Mouse (Mus musculus): ENCODE data around the gene Pbx1. TPM values are rescaled to one million over a fixed set of nuclear protein-coding genes. Genes with fewer than 3 reads are reported as not detected.

Gene Pbx1
- total and polyA plus RNA-seq, 2 experiments = 6.1 to 7.7 TPM

- WGBS = 83% methylated on average over 7 of the region's 7 CpGs
Observed at GRCm38 (mm10) chr1:168241316-168241715, 190.8 kb downstream of the Pbx1 start.

DNA sequence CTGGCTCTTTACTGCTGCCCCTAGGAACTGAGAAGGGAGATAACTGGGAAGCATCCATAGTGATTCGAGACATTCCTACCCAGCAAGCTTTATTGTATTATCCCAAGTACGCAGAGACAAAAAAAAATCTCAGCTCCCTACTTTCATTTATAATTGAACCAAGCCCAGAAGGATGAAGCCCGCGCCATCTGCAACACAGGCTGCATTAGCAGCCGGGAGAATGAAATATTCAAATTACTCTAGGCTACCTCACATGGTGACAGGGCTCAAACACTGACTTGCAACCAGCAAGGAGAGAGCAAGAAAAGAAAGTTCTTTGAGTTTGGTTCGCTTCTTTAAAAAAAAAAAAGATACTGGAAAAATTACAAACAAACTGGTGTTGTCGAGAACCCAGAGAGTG, 191.2 kb downstream of the Pbx1 start:
- WGBS = 85% methylated on average over 7 of the region's 7 CpGs
- Histone ChIP-seq H3K27ac (replicated peaks; ENCODE audit: insufficient read depth, low read depth, low read length) (no peak overlapping the region), H3K36me3 (ENCODE audit: control insufficient read depth, insufficient read depth, low read length) (no peaks in the 10 kb centered on the region), H3K27me3 (ENCODE audit: control insufficient read depth, insufficient read depth, low read length) (no peaks in the 10 kb centered on the region), H3K79me2 (ENCODE audit: control insufficient read depth, insufficient read depth, low read length) (no peaks in the 10 kb centered on the region), H3K9ac (ENCODE audit: low read depth, low read length) (no peak overlapping the region), H3K4me3 (ENCODE audit: insufficient read depth, low read depth, low read length) (no peak overlapping the region), H3K4me1 (ENCODE audit: control insufficient read depth, insufficient read depth, low read length) (0 out of 2 replicates have a peak, but pooled peaks cover 2% of the 10 kb centered on the region)
- TF ChIP-seq POLR2A (IDR thresholded peaks at IDR 0.05; ENCODE audit: extremely low read depth, insufficient read depth, low read length) = no peak
- no peak for TF ChIP-seq CTCF (IDR thresholded peaks at IDR 0.05; ENCODE audit: low read depth, low read length)
- no peak for DNase-seq (ENCODE audit: extremely low read depth, low read depth, low spot score)

More at GRCm38 (mm10) chr1:168241316-168241715, 190.8 kb downstream of the Pbx1 start:
- no peaks in the 10 kb centered on the region for H3K79me2 ChIP-seq (ENCODE audit: control insufficient read depth, insufficient read depth, low read length)
- H3K27ac ChIP-seq (replicated peaks; ENCODE audit: insufficient read depth, low read depth, low read length) = no peak overlapping the region
- DNase-seq (ENCODE audit: extremely low read depth, low read depth, low spot score) = no peak
- no peak for TF ChIP-seq CTCF (IDR thresholded peaks at IDR 0.05; ENCODE audit: low read depth, low read length)
- no peak for TF ChIP-seq POLR2A (IDR thresholded peaks at IDR 0.05; ENCODE audit: extremely low read depth, insufficient read depth, low read length)
- H3K27me3 ChIP-seq (ENCODE audit: control insufficient read depth, insufficient read depth, low read length) = no peaks in the 10 kb centered on the region
- H3K9ac ChIP-seq (ENCODE audit: low read depth, low read length) = no peak overlapping the region
- no peaks in the 10 kb centered on the region for H3K36me3 ChIP-seq (ENCODE audit: control insufficient read depth, insufficient read depth, low read length)
- no peak overlapping the region for H3K4me3 ChIP-seq (ENCODE audit: insufficient read depth, low read depth, low read length)
- H3K4me1 ChIP-seq (ENCODE audit: control insufficient read depth, insufficient read depth, low read length) = 0 out of 2 replicates have a peak, but pooled peaks cover 2% of the 10 kb centered on the region

DNA sequence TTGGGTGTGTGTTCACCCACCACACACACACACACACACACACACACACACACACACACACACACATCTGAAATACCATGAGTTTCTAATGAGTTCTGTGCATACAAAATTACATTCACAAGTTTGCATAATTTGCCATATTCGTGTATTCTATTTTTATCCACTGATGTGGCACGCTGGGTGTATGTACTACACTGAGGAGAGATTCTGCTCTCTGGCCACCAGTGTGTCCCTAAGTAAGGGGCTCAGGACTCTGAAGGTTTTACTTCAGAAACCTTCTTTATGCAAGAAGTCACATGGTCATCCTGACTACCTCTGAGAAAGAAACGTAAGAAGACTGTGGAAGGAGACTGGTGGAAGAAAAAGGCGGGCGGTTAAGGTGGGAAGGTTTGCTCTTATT, 191.7 kb downstream of the Pbx1 start:
- no peak overlapping the region for H3K9ac ChIP-seq (ENCODE audit: low read depth, low read length)
- H3K27me3 ChIP-seq (ENCODE audit: control insufficient read depth, insufficient read depth, low read length) = no peaks in the 10 kb centered on the region
- no peak overlapping the region for H3K27ac ChIP-seq (replicated peaks; ENCODE audit: insufficient read depth, low read depth, low read length)
- TF ChIP-seq CTCF (IDR thresholded peaks at IDR 0.05; ENCODE audit: low read depth, low read length) = no peak
- no peak for TF ChIP-seq POLR2A (IDR thresholded peaks at IDR 0.05; ENCODE audit: extremely low read depth, insufficient read depth, low read length)
- H3K4me3 ChIP-seq (ENCODE audit: insufficient read depth, low read depth, low read length) = no peak overlapping the region
- H3K4me1 ChIP-seq (ENCODE audit: control insufficient read depth, insufficient read depth, low read length) = 0 out of 2 replicates have a peak, but pooled peaks cover 2% of the 10 kb centered on the region
- DNase-seq (ENCODE audit: extremely low read depth, low read depth, low spot score) = no peak
- H3K79me2 ChIP-seq (ENCODE audit: control insufficient read depth, insufficient read depth, low read length) = no peaks in the 10 kb centered on the region
- no peaks in the 10 kb centered on the region for H3K36me3 ChIP-seq (ENCODE audit: control insufficient read depth, insufficient read depth, low read length)
- 93% methylated on average over 5 of the region's 5 CpGs for WGBS

- WGBS = 93% methylated on average over 5 of the region's 5 CpGs
- TF ChIP-seq CTCF (IDR thresholded peaks at IDR 0.05; ENCODE audit: low read depth, low read length) = no peak
- TF ChIP-seq POLR2A (IDR thresholded peaks at IDR 0.05; ENCODE audit: extremely low read depth, insufficient read depth, low read length) = no peak
- no peaks in the 10 kb centered on the region for H3K27me3 ChIP-seq (ENCODE audit: control insufficient read depth, insufficient read depth, low read length)
- H3K4me3 ChIP-seq (ENCODE audit: insufficient read depth, low read depth, low read length) = no peak overlapping the region
- H3K79me2 ChIP-seq (ENCODE audit: control insufficient read depth, insufficient read depth, low read length) = no peaks in the 10 kb centered on the region
- no peak for DNase-seq (ENCODE audit: extremely low read depth, low read depth, low spot score)
- no peaks in the 10 kb centered on the region for H3K4me1 ChIP-seq (ENCODE audit: control insufficient read depth, insufficient read depth, low read length)
- H3K27ac ChIP-seq (replicated peaks; ENCODE audit: insufficient read depth, low read depth, low read length) = no peak overlapping the region
- no peak overlapping the region for H3K9ac ChIP-seq (ENCODE audit: low read depth, low read length)
- no peaks in the 10 kb centered on the region for H3K36me3 ChIP-seq (ENCODE audit: control insufficient read depth, insufficient read depth, low read length)
Observed at GRCm38 (mm10) chr1:168236101-168236500, 196.0 kb downstream of the Pbx1 start.

GRCm38 (mm10) chr1:168234355-168234754, 197.7 kb downstream of the Pbx1 start:
- H3K36me3 ChIP-seq (ENCODE audit: control insufficient read depth, insufficient read depth, low read length) = no peaks in the 10 kb centered on the region
- WGBS = 90% methylated on average over 11 of the region's 11 CpGs
- TF ChIP-seq CTCF (IDR thresholded peaks at IDR 0.05; ENCODE audit: low read depth, low read length) (no peak), POLR2A (IDR thresholded peaks at IDR 0.05; ENCODE audit: extremely low read depth, insufficient read depth, low read length) (no peak)
- H3K9ac ChIP-seq (ENCODE audit: low read depth, low read length) = no peak overlapping the region
- no peak for DNase-seq (ENCODE audit: extremely low read depth, low read depth, low spot score)
- no peak overlapping the region for H3K4me3 ChIP-seq (ENCODE audit: insufficient read depth, low read depth, low read length)
- no peaks in the 10 kb centered on the region for H3K79me2 ChIP-seq (ENCODE audit: control insufficient read depth, insufficient read depth, low read length)
- no peak overlapping the region for H3K27ac ChIP-seq (replicated peaks; ENCODE audit: insufficient read depth, low read depth, low read length)
- H3K4me1 ChIP-seq (ENCODE audit: control insufficient read depth, insufficient read depth, low read length) = no peaks in the 10 kb centered on the region
- H3K27me3 ChIP-seq (ENCODE audit: control insufficient read depth, insufficient read depth, low read length) = no peaks in the 10 kb centered on the region

- no peaks in the 10 kb centered on the region for H3K79me2 ChIP-seq (ENCODE audit: control insufficient read depth, insufficient read depth, low read length)
- no peak overlapping the region for H3K27ac ChIP-seq (replicated peaks; ENCODE audit: insufficient read depth, low read depth, low read length)
- DNase-seq (ENCODE audit: extremely low read depth, low read depth, low spot score) = no peak
- H3K9ac ChIP-seq (ENCODE audit: low read depth, low read length) = no peak overlapping the region
- TF ChIP-seq POLR2A (IDR thresholded peaks at IDR 0.05; ENCODE audit: extremely low read depth, insufficient read depth, low read length) = no peak
- TF ChIP-seq CTCF (IDR thresholded peaks at IDR 0.05; ENCODE audit: low read depth, low read length) = no peak
- no peak overlapping the region for H3K4me3 ChIP-seq (ENCODE audit: insufficient read depth, low read depth, low read length)
- H3K4me1 ChIP-seq (ENCODE audit: control insufficient read depth, insufficient read depth, low read length) = no peaks in the 10 kb centered on the region
- no peaks in the 10 kb centered on the region for H3K36me3 ChIP-seq (ENCODE audit: control insufficient read depth, insufficient read depth, low read length)
- WGBS = 100% methylated on average over 1 of the region's 1 CpGs
- H3K27me3 ChIP-seq (ENCODE audit: control insufficient read depth, insufficient read depth, low read length) = no peaks in the 10 kb centered on the region
Observed at GRCm38 (mm10) chr1:168233182-168233581, 198.9 kb downstream of the Pbx1 start.
